In the genomic region with DNA sequence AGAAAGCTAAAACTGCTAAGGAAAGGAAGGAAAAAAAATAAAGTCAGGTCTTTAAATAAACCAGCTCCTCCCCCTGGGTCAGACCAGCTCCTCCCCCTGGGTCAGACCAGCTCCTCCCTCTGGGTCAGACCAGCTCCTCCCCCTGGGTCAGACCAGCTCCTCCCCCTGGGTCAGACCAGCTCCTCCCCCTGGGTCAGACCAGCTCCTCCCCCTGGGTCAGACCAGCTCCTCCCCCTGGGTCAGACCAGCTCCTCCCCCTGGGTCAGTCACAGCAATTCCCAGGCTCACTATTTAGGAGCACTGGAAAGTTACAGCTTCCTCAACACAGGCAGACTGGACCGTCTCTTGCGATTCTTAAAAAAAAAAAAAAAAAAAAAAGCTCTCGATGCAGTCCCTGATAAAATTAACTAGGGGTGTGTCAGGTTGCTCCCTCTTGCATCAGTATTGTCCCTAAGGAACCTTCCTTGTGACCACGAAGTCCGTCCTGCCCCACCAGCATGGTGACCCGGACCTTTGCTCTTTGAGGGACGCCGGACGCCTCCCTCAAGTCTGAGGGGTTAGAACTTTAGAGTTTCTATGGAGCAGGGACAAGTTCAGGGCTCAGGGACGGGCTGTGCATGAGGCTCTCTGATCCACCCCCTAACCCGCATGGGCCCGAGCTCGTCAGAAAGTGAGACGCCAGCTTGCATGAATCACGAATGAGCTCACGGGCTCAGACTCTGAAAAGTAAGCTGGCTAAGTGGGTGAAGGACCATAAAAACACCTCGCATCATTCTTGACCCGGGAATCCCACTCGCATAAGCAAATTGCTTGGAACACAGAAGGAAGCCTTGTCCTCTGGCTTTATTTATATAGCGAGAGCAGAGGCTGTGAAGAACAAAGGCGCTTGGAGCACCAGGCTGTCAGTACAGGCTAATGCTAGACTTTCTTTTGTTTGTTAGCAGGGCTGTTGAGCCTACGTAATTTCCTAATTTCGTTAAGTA, we compare ENCODE assay signal across 9 mouse cellular contexts. TPM values are rescaled to one million over a fixed set of nuclear protein-coding genes. Genes with fewer than 3 reads are reported as not detected.
DNase-seq lines count a peak whose midpoint lies in the region; ATAC-seq and TF ChIP-seq lines count a peak whose summit lies in the region.
"Had no signal": no experiment of that assay in that cellular context is flagged by ENCODE, and none has a peak within 500 bp of the region (broad histone marks: within the 10 kb centered on the region; RNA-seq: fewer than 3 reads in every experiment).

No protein-coding gene starts in this region.

- peak; percentile 53 for DNase-seq in thymus, postnatal 4 days
- no peak for DNase-seq in thymus, postnatal 36 days
- no peak for DNase-seq in heart, postnatal 0 days (ENCODE audit: low spot score)
- peak; percentile 72 to 83 for DNase-seq in kidney, postnatal 25 days
- peak; percentile 52 for DNase-seq in testis, postnatal 10 days (ENCODE audit: low spot score)
- DNase-seq in thymus, postnatal 25 days, result no peak

- H3K9me3 ChIP-seq in heart, postnatal 0 days (replicated peaks; ENCODE audit: control insufficient read depth, low read length), result no peaks in the 10 kb centered on the region

- ATAC-seq in heart, postnatal 0 days (ENCODE audit: insufficient read depth, low read depth), result peak; percentile 63

- H3K4me2 ChIP-seq in heart, postnatal 0 days (ENCODE audit: low read depth, low read length), result peak overlapping the region; percentile 38

- no peak for TF ChIP-seq EP300 in heart, postnatal 0 days (IDR thresholded peaks at IDR 0.05; ENCODE audit: low read depth)

- H3K27me3 ChIP-seq in heart, postnatal 0 days (ENCODE audit: control insufficient read depth, insufficient read depth, low read length), result no peaks in the 10 kb centered on the region

- H3K4me1 ChIP-seq in embryonic fibroblast, embryonic 13.5 days (ENCODE audit: control insufficient read depth, insufficient read depth, low read length), result peaks cover 18% of the 10 kb centered on the region
- H3K4me1 ChIP-seq in heart, postnatal 0 days (ENCODE audit: control insufficient read depth, insufficient read depth), result 0 out of 2 replicates have a peak, but pooled peaks cover 10% of the 10 kb centered on the region

- 24% methylated on average over 23 of the region's 23 CpGs for WGBS in heart, postnatal 0 days
- 64% methylated on average over 23 of the region's 23 CpGs for WGBS in macrophage (ENCODE audit: missing documents)

- peak; percentile 24; the same call in 1 of the 2 replicates for TF ChIP-seq POLR2A in embryonic fibroblast, embryonic 13.5 days (IDR thresholded peaks at IDR 0.05; ENCODE audit: low read depth, low read length)

- H3K27ac ChIP-seq in embryonic fibroblast, embryonic 13.5 days (ENCODE audit: insufficient read depth, low read length), result peak overlapping the region; percentile 95
- peak overlapping the region; percentile 43 for H3K27ac ChIP-seq in heart, postnatal 0 days (ENCODE audit: low read depth)
- H3K27ac ChIP-seq in macrophage, result peak overlapping the region; percentile 94

- H3K79me2 ChIP-seq in macrophage (ENCODE audit: inconsistent target), result no peaks in the 10 kb centered on the region

- no peak for TF ChIP-seq CTCF in embryonic fibroblast, embryonic 13.5 days (IDR thresholded peaks at IDR 0.05; ENCODE audit: borderline replicate concordance, insufficient read depth, low read length)
- TF ChIP-seq CTCF in heart, postnatal 0 days (IDR thresholded peaks at IDR 0.05; ENCODE audit: low read depth), result no peak

- H3K9ac ChIP-seq in heart, postnatal 0 days (replicated peaks; ENCODE audit: low read depth, low read length), result no peak overlapping the region

- H3K4me3 ChIP-seq in embryonic fibroblast, embryonic 13.5 days (ENCODE audit: insufficient read depth, low read length), result no peak overlapping the region
- no peak overlapping the region for H3K4me3 ChIP-seq in heart, postnatal 0 days (ENCODE audit: low read depth, low read length)
- H3K4me3 ChIP-seq in macrophage (ENCODE audit: inconsistent target), result peak overlapping the region; percentile 18; the same call in 1 of the 2 replicates

- H3K36me3 ChIP-seq in heart, postnatal 0 days (replicated peaks; ENCODE audit: control insufficient read depth, insufficient read depth, low read length), result no peaks in the 10 kb centered on the region
- no peaks in the 10 kb centered on the region for H3K36me3 ChIP-seq in macrophage (ENCODE audit: inconsistent target)

RNA-seq across cellular contexts. Expression of a gene that starts 31.3 kb away (rescaled TPM):
- 71.7 and 98.7 TPM in 2 replicates for polyA plus RNA-seq in embryonic fibroblast, embryonic 13.5 days (2011; ENCODE audit: insufficient read length, low read depth, missing spikeins)
- 77.6 and 240 TPM in 2 replicates for total RNA-seq in heart, postnatal 0 days (2014; rRNA removed; ENCODE audit: low replicate concordance)
- 156 TPM in 2 replicates for polyA plus RNA-seq in heart, postnatal 0 days (2015; fragmentation: Nextera tagmentation; extraction: Ambion mirVana)
- 10 to 100 TPM in 6 of 26 experiments, 1 to 10 TPM in 19, under 1 TPM in 1; 0.94 to 26.1 (median 6.9) TPM for total RNA-seq in macrophage (2018; cell fraction: chromatin; rRNA removed)
- 10 to 100 TPM; 27.0 to 57.5 (median 42.0) TPM for total RNA-seq in macrophage (2018; cell fraction: cytosol; rRNA removed)
- total RNA-seq in macrophage (2018; cell fraction: nucleus; rRNA removed), result 10 to 100 TPM in 16 of 26 experiments, 1 to 10 TPM in 10; 5.0 to 27.1 (median 11.5) TPM
- polyA plus RNA-seq in macrophage (2018), result 52.7 to 85.2 TPM (median 53.4 TPM) in 3 replicates

RNA-seq across cellular contexts. Expression of a gene that starts 58.3 kb away (rescaled TPM):
- polyA plus RNA-seq in embryonic fibroblast, embryonic 13.5 days (2011; ENCODE audit: insufficient read length, low read depth, missing spikeins), result not detected in 2 replicates
- total RNA-seq in heart, postnatal 0 days (2014; rRNA removed; ENCODE audit: low replicate concordance), result not detected in 2 replicates
- not detected in 2 replicates for polyA plus RNA-seq in heart, postnatal 0 days (2015; fragmentation: Nextera tagmentation; extraction: Ambion mirVana)
- total RNA-seq in macrophage (2018; cell fraction: chromatin; rRNA removed), result not detected
- total RNA-seq in macrophage (2018; cell fraction: cytosol; rRNA removed), result not detected
- not detected for total RNA-seq in macrophage (2018; cell fraction: nucleus; rRNA removed)
- polyA plus RNA-seq in macrophage (2018), result not detected in 3 replicates
- total RNA-seq: adrenal gland, postnatal 4 days had no signal

Comparison
In these comparisons a context has a peak if more than half of its experiments do, and no peak if none do; other contexts are left out.
1. DNase-seq: peak in thymus, postnatal 4 days (single experiment), kidney, postnatal 25 days (2 of 2) and testis, postnatal 10 days (single experiment); none in thymus, postnatal 36 days (0 of 2), heart, postnatal 0 days (single experiment) and thymus, postnatal 25 days (single experiment).
2. H3K27ac ChIP-seq: peak in every context shown above with its lines; median percentile 95 in embryonic fibroblast, embryonic 13.5 days; 94 in macrophage; 43 in heart, postnatal 0 days.